Mouse (Mus musculus): ENCODE measurements around the gene Hivep3.

Gene Hivep3

GRCm38 (mm10) chr4:119975242-119975641 is 241.7 kb downstream of the Hivep3 start:
- no peak for DNase-seq (ENCODE audit: low spot score in 2 of 2)

- DNase-seq (ENCODE audit: low spot score in 2 of 2): no peak
These were observed 242.2 kb downstream of the Hivep3 start for GRCm38 (mm10) chr4:119975822-119976221.

- no peak for DNase-seq (ENCODE audit: low spot score in 2 of 2)
These were observed 243.0 kb downstream of the Hivep3 start for GRCm38 (mm10) chr4:119976428-119977168.

GRCm38 (mm10) chr4:119977817-119978491 is 244.4 kb downstream of the Hivep3 start:
- no peak for DNase-seq (ENCODE audit: low spot score in 2 of 2)

- DNase-seq (ENCODE audit: low spot score in 2 of 2): no peak
These were observed 245.8 kb downstream of the Hivep3 start for GRCm38 (mm10) chr4:119979238-119979829.

GRCm38 (mm10) chr4:119979918-119980317 is 246.3 kb downstream of the Hivep3 start:
- no peak for DNase-seq (ENCODE audit: low spot score in 2 of 2)

- no peak for DNase-seq (ENCODE audit: low spot score in 2 of 2)
These were observed 247.6 kb downstream of the Hivep3 start for GRCm38 (mm10) chr4:119981047-119981720.

GRCm38 (mm10) chr4:119986065-119986464 is 252.5 kb downstream of the Hivep3 start:
- DNase-seq (ENCODE audit: low spot score in 2 of 2): no peak

- no peak for DNase-seq (ENCODE audit: low spot score in 2 of 2)
These were observed 253.2 kb downstream of the Hivep3 start for GRCm38 (mm10) chr4:119986580-119987291.

- DNase-seq (ENCODE audit: low spot score in 2 of 2): no peak
These were observed 253.9 kb downstream of the Hivep3 start for GRCm38 (mm10) chr4:119987376-119988087.

GRCm38 (mm10) chr4:119989031-119989693 is 255.6 kb downstream of the Hivep3 start:
- DNase-seq (ENCODE audit: low spot score in 2 of 2): no peak

- DNase-seq (ENCODE audit: low spot score in 2 of 2): no peak
These were observed 256.8 kb downstream of the Hivep3 start for GRCm38 (mm10) chr4:119990346-119990745.

GRCm38 (mm10) chr4:119990841-119991240 is 257.3 kb downstream of the Hivep3 start:
- DNase-seq (ENCODE audit: low spot score in 2 of 2): no peak

GRCm38 (mm10) chr4:119991758-119992157 is 258.2 kb downstream of the Hivep3 start:
- no peak for DNase-seq (ENCODE audit: low spot score in 2 of 2)

GRCm38 (mm10) chr4:119996377-119996776 is 262.8 kb downstream of the Hivep3 start:
- no peak for DNase-seq (ENCODE audit: low spot score in 2 of 2)

GRCm38 (mm10) chr4:119997351-119997750 is 263.8 kb downstream of the Hivep3 start:
- DNase-seq (ENCODE audit: low spot score in 2 of 2): no peak

- DNase-seq (ENCODE audit: low spot score in 2 of 2): no peak
These were observed 265.3 kb downstream of the Hivep3 start for GRCm38 (mm10) chr4:119998911-119999310.

GRCm38 (mm10) chr4:120000881-120001280 is 267.3 kb downstream of the Hivep3 start:
- DNase-seq (ENCODE audit: low spot score in 2 of 2): no peak

GRCm38 (mm10) chr4:120003006-120003405 is 269.4 kb downstream of the Hivep3 start:
- no peak for DNase-seq (ENCODE audit: low spot score in 2 of 2)

- no peak for DNase-seq (ENCODE audit: low spot score in 2 of 2)
These were observed 272.5 kb downstream of the Hivep3 start for GRCm38 (mm10) chr4:120006046-120006445.

All from urinary bladder, postnatal 4 days (tissue).